Mouse (Mus musculus): ENCODE data around the gene Gm28048.

- TF ChIP-seq POLR2A (IDR thresholded peaks at IDR 0.05; ENCODE audit: borderline replicate concordance, low read depth, low read length): no peak
- TF ChIP-seq CTCF (IDR thresholded peaks at IDR 0.05; ENCODE audit: low read depth, low read length): no peak
Observed at GRCm38 (mm10) chr11:22846093-22846835, 135.6 kb downstream of the Gm28048 start.
